Mouse (Mus musculus) bone marrow, adult 2 months (tissue): Measurements from ENCODE around the gene Klra1.

Source experiments
- CTCF ChIP-seq: fragments of 200-500 bp; IDR thresholded peaks from 2 replicates; pipeline ENCODE4 v1.5.1; 2011; ENCODE audit warnings: low read length, control low read depth; ENCODE audit not compliant: control insufficient read depth, insufficient read depth
- POLR2A ChIP-seq: fragments of 200-500 bp; IDR thresholded peaks from 2 replicates; pipeline ENCODE4 v1.6.1; 2011; ENCODE audit warnings: low read depth, mild to moderate bottlenecking, control low read depth, low read length, borderline replicate concordance; ENCODE audit not compliant: control insufficient read depth

DNA sequence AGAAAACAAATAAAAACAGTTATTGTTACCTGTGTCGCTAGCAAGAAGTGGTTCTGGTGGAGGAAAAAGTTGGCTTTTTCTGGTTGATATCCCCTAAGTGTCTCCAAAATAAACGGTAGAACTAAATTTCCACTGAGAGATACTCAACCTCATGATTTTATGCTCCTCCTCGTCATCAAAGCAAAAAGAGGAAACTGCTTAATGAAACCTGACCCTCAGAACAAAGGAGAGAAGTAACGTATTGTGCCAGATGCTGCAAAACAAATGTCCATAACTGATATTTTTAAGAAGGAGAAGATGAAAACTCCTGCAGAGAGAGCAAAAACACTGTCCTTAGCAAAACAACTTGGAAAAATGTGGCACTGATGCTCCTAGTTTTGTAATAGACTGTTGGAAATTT is 4.3 kb downstream of the Klra1 start:
- TF ChIP-seq CTCF: no peak
- TF ChIP-seq POLR2A: no peak
